In the genomic region with DNA sequence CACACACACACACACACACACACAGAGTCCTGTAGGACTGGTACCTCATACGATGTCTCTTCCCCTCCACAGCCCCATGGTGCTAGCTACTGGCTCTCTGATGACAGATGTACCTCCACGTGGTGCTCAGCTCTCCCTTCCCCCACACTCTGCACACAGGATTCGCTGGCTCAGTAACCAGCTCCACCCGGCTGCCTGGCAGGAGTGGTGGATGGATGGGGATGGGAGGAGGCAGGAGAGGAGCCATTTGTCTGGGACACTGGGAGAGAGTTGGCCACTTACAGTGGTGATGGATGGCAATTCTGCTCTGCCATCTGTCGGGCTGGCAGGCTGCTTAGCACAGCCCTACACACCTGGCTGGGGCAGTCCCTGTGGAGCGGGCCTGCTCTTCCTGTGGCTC, we compare ENCODE assay signal across 8 mouse cellular contexts.
DNase-seq lines count a peak whose midpoint lies in the region; ATAC-seq lines count a peak whose summit lies in the region.

No protein-coding gene starts in this region.

- peak; percentile 63 for ATAC-seq in forebrain, embryonic 11.5 days (replicated peaks; ENCODE audit: low FRiP score)
- ATAC-seq in megakaryocyte, adult 5-6 weeks (ENCODE audit: poor library complexity, severe bottlenecking) = no peak

- DNase-seq in embryo, embryonic 10 days (ENCODE audit: low spot score) = peak; percentile 29
- DNase-seq in embryo, embryonic 9.5 days (ENCODE audit: extremely low spot score) = no peak
- no peak for DNase-seq in forebrain, embryonic 11.5 days (ENCODE audit: low spot score)
- peak; percentile 71 to 75 for DNase-seq in layer of hippocampus, postnatal 10 days (ENCODE audit: low spot score in 2 of 2)
- DNase-seq in retina, embryonic 14.5 days (ENCODE audit: low spot score) = peak; percentile 35
- no peak for DNase-seq in heart, adult 8-10 months (ENCODE audit: low spot score)
- DNase-seq in ovary, adult 18-20 months (ENCODE audit: low spot score) = no peak

- no peak overlapping the region for H3K4me3 ChIP-seq in forebrain, embryonic 11.5 days (ENCODE audit: low read depth, low read length)

- 0 out of 2 replicates have a peak overlapping the region, but pooled peaks have one; percentile 34 for H3K27ac ChIP-seq in forebrain, embryonic 11.5 days (ENCODE audit: low read depth, low read length)

- H3K27me3 ChIP-seq in forebrain, embryonic 11.5 days (ENCODE audit: control insufficient read depth, insufficient read depth, low read length) = peaks cover 27% of the 10 kb centered on the region

- no peak overlapping the region for H3K9ac ChIP-seq in forebrain, embryonic 11.5 days (ENCODE audit: low read length)

- H3K4me1 ChIP-seq in forebrain, embryonic 11.5 days (replicated peaks; ENCODE audit: control insufficient read depth, insufficient read depth, low read length) = peaks cover 23% of the 10 kb centered on the region

- H3K36me3 ChIP-seq in forebrain, embryonic 11.5 days (ENCODE audit: control insufficient read depth, insufficient read depth, low read length) = no peaks in the 10 kb centered on the region

- H3K9me3 ChIP-seq in forebrain, embryonic 11.5 days (ENCODE audit: control insufficient read depth, low read length) = no peaks in the 10 kb centered on the region

- no peak overlapping the region for H3K4me2 ChIP-seq in forebrain, embryonic 11.5 days (ENCODE audit: low read depth, low read length, severe bottlenecking)

- WGBS in forebrain, embryonic 11.5 days = 34% methylated on average over 6 of the region's 6 CpGs

Comparison
In these comparisons a context has a peak if more than half of its experiments do, and no peak if none do; other contexts are left out.
1. DNase-seq: peak in embryo, embryonic 10 days (single experiment), layer of hippocampus, postnatal 10 days (2 of 2) and retina, embryonic 14.5 days (single experiment); none in embryo, embryonic 9.5 days (single experiment), forebrain, embryonic 11.5 days (single experiment), heart, adult 8-10 months (single experiment) and ovary, adult 18-20 months (single experiment).